Mouse (Mus musculus): ENCODE results near the gene Klhl11.
A peak's percentile ranks its signal among the peaks of the same experiment; 100 is the strongest.

Klhl11 gene

DNA sequence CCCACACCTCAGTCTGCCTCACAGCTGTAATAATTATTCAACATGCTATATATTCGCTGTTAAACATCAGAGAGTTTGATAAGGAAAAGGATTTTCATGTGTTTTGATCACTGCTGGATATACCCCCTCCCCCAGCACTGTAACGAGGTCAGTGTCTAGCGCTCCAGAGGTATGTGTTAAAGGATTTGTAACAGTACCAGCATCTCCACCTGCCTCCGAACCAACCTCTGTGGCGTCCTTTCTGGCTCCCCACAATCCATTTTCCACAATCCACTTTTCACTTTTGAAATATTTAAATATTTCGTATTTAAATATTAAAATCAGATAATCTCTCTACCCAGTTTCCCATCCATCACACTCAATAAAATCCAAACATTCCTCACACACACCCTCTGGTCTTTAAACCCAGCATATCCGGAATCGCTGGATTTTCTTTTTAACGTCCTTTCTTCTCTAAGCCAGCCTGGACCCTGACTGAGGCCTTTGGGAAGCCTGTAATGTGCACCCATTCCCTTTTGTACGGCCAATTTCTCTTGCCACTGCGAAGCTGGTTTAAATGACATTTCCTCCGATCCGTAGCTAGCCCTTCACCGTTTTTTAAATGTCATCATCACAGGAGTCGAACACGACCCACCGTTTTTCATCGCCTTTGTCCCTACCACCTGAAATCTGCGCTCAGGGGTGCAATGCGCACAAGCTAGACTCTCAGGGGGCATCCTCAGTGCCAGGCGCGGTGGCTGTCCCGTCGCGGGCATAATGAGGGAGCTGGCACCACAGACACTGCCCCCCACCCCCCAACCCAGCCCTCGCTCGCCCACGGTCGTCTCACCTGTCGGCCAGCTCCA, 967 bp downstream of the Klhl11 start:
- no peak for DNase-seq (ENCODE audit: low spot score)

DNA sequence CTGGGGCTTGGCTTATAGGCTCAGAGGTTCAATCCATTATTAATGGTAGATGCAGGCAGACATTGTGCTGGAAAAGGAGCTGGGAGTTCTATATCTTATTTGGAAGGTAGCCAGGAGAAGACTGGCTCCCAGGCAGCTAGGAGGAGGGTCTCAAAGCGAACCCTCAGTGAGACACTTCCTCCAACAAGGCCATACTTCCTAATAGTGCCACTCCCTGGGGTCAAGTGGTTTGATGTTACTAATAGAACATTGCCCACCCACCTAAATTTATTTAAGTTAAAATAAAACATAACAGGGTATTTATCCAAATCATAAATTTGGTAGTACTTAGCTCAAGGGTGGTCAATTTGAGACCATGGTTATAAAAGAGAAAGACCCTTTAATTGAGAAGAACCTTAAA, 6.7 kb downstream of the Klhl11 start:
- no peak for DNase-seq (ENCODE audit: low spot score)

DNA sequence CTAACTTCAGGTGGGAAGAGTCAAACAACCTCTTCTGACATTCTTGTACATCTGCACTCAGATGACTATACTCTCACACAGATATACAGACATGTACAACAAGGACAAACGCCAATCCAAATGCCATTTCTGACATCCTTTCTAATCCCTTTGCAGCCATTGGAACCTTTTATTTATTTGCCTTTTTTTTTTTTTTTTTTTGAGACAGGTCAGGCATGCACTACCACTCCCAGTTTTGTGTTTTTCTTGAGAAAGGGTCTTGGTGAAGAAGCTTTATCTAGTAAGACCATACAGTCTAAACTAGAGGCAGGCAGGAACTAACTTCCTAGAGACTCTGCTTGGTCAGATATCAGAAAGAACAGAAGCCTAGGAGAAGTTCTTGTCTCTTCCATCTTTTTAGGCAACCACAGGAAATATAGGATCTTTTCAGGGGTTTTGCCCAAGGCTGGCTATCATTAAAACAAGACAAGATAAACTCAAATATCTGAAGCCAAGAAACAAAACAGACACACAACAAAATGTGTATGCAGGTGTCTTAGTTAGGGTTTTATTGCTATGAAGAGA, 7.2 kb downstream of the Klhl11 start:
- no peak for DNase-seq (ENCODE audit: low spot score)

DNA sequence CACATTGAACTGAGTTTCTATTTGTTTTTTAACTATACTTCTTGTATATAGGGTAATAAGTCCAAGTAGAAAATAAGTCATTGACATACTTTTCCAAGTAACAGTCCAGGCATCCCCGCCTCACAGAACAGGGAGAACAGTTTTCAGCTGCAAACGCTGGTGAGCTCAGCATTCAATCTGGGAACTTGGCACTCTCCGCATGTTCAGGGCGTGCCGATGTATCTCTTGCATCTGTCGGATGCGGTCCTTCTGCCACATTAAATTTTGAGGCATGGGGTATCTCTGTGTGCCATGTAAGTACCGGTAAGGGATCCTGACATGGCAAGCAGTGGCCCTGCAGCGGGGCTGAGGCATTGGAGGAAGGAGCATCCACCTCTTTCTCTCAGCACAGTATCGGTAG, 9.8 kb downstream of the Klhl11 start:
- DNase-seq (ENCODE audit: low spot score) = no peak

DNA sequence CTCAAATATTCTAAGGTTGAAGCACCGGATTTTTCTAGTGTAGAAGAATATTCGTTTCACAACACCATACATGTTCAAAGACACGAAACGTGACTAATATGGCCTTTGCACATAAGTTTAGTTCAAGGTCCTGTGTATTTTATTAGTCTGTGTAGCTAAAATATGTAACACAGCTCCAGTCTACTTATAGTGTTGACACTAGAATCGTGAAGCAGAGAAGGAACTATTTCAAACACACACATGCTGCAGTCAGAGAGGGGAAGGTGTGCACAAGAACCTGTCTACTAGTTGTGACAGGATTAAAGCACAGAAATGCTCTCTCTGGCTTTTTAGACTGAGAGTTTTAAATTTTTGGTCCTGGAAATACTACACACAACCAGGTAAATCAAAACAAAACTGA, 14.8 kb downstream of the Klhl11 start:
- DNase-seq (ENCODE audit: low spot score) = no peak

DNA sequence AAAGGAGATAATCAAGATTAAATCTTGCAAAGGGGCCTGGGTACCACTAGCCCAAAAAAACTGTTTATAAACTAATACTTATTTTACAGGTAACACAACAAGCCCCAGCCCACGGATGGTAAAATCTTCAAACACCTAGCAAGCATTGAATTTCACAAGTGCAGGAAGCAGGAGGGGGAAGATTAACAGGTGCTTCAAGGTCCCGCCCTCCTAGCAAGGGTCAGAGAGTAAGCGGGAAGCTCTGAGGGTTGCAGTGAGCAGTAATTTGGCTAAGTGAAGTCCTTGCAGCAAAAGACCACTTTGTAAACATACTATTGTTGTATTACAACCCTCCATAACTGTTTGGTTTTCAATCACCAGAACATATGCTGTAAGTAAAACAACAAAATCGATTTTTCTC, 15.3 kb downstream of the Klhl11 start:
- no peak for DNase-seq (ENCODE audit: low spot score)

DNA sequence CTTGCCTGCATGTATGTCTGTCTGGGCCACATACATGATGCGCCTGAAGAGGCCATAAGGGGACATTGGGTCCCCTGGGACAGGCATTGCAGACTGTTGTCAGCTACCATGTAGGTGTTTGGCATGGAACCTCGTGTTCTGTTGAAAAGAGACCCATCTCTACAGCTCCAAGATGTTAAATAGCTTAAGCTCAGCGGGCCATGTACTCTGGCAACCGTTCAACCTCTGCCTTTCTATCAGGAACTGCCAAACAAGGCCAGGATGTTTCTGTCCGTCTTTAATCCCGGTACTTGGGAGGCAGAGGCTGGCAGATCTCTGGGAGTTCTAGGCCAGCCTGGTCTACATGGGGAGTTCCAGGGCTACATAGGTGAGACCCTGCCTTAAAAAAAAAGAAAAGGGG, 29.9 kb downstream of the Klhl11 start:
- DNase-seq (ENCODE audit: low spot score) = no peak

DNA sequence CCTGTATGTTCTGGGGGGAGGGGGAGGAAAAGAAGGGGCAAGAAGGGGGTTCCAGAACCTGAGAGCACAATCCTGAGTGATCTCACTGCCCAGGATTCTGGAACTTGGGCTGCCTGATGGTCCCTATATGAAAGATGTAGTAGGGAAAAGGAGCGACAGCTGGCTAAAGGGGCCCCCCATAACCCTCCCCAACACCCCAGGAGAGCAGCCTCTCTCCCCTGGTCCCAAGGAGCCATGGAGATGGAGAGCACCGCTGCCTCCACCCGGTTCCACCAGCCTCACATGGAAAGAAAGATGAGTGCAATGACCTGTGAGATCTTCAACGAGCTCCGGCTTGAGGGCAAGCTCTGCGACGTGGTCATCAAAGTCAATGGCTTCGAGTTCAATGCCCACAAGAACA, 30.7 kb downstream of the Klhl11 start, which contains the start of the genes Nt5c3b and Klhl10:
Nt5c3b (minus strand) TSS at position 12 of the 400 bp plus-strand sequence.
Klhl10 (plus strand) TSS at position 121 of the 400 bp plus-strand sequence.
- DNase-seq (ENCODE audit: low spot score) = no peak

DNA sequence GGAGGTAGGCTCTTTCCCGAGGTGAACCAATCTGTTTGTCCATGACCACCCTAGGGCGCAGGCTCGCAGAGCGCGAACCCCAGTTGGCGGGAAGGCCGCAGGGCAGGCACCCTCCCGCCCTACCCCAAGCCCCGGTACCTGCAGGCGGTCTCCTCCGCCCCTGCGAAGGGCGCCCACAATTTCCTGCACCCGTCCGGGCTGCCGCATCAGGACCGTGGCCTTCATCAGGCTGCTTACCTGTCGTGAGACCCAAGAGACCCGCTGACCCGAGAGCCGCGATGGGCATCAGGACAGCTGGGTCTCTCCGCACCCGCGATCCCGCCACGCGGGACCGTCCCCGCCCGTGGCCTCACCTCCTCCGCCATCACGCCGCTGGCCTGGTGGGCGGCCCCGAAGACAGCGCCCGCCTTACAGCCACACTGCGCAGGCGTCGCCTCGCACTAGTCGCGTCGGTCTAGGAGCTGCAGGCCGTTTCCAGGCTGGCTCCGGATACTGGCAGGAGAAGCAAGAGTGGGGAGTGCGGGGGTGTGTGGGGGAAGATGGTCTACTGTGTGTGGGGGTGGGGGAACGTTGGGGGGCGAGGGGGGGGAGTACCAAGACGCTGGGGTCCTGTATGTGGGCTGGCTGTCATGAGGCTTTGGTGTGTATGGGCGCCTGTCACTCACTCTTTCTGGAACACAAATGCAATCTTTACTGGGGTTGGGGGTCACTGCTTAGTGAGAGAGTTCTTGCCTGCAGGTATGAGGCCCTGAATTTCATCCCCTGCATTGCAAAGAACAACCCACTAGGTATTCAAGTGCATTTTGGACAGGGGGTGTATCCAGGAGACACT, 31.6 kb downstream of the Klhl11 start:
- peak; percentile 52 for DNase-seq (ENCODE audit: low spot score)

DNA sequence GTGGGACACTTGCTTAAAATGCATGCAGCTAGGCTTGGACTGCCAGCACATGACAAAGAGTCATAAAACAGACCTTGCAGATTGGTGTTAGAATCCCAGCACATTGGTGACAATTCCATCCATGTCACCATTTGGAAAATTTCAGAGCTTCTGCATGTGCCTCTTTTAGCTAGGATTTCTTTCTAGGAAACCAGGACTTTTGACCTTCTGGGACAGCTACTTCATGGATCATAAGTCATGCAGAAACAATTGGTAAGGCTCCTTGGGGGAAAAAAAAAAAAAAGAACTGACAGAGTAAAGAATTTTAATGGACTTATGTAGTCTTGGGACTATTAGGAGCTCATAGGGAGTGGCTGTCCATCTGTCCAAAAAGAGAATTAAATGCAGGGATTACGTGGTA, 34.6 kb downstream of the Klhl11 start:
- DNase-seq (ENCODE audit: low spot score) = no peak

DNA sequence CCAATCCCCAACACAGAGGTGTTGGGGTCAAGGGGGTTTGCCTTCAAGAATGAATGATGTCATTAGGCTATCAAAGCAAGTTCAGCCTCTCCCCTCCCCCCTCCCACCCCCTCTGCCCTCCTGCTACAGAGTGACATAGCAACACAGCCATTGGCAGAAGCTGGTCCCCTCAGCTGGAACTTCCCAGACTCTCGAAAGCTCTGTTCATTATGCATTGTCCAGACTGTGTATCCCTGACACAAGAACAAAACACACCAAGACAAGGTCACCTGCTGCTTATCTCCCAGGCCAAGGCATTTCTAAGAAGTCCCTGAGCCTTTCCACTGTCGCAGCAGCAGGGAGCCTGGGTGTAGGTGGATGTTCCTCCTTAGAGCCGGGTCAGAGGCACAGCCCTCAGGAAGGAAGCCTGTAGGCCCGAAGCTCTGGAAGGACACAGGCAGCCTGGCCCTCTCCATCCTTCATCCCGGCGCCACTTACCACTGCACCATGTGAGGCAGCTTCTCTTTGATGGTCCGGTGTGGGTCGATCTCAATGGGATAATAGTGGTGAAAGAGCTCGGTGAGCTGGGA, 36.8 kb downstream of the Klhl11 start:
- DNase-seq (ENCODE audit: low spot score) = no peak

DNA sequence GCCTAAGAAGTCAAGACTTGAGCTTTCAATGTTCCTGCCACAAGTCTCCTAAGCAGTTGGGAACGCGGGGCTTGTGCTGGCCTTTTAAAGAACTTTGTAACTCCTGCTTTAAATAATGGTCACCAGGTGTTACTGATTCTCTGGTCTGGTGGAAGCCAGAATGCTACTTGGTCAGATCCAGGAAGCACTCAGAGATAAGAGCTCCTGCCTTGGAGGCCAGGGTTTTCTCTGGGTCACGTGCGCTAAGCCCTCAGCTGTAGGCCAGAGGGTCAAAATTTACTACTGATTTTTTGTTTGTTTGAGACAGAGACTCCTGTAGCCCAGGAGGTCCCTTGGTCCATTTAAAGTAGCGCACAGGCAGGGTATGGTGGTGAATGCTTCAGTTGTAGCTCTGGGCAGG, 40.5 kb downstream of the Klhl11 start:
- no peak for DNase-seq (ENCODE audit: low spot score)

DNA sequence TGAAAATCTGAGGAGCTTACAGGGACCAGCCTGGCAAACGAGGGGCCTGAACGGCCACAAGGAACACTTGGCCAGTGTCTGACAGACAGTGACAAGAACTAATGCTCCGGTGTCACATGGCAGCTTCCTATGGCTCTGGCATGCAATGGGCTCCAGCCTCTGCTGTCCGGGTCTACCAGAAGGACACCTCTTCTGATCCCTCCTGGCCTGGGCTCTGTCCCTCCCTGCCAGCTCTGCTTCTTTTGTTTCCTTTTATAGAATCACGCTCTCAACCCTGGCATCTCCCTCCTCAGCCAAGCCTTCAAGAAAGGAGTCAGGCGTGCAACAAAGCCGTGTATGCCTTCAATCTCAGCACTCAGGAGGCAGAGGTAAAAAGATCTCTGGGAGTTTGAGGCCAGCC, 42.5 kb downstream of the Klhl11 start:
- no peak for DNase-seq (ENCODE audit: low spot score)

DNA sequence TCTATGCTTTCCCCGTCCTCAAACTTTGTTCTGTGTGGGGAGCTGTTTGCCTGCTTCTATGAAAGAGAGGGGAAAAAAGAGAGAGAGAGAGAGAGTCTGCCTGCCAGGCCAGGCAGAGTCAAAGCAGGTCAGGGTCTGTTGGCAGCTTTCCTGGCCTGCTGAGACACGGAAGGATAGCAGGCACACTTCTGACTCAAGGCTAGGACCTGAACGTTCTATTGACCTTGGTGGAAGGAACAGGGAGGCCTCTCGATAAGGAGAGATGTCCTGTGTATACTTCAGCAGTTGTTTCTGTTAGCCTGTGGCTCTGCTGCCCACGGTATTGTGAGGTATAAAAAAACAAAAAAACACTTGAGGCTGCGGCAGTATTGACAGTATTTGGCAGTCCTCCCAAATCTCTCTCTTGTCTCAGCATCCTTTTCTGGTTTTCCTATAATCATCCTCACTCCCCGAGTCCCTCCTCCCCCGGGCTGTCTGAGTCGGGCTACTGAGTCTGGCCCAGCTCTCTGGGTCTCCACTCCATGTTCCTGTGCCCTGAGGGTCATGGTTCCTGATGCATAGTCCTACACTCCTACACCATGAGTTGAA, 43.8 kb downstream of the Klhl11 start:
- DNase-seq (ENCODE audit: low spot score) = no peak

DNA sequence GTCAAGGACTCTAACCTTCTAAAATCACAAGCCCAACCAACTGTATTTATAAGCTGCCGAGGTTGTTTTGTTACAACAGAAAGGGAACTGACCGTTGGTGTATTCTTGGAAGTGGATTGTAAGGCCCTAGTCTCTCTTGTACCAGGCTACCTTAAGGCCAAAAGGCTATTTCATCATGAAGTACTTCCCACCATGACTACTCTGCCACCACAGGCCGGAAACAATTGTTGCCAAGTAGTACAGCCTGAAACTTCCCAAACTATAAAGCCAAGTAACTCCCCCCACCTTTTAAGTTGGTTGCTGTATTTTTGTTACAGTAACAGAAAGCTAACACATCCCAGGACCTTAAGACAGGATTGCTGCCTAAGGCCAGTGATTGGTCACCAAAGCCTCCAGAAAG, 45.7 kb downstream of the Klhl11 start:
- no peak for DNase-seq (ENCODE audit: low spot score)

DNA sequence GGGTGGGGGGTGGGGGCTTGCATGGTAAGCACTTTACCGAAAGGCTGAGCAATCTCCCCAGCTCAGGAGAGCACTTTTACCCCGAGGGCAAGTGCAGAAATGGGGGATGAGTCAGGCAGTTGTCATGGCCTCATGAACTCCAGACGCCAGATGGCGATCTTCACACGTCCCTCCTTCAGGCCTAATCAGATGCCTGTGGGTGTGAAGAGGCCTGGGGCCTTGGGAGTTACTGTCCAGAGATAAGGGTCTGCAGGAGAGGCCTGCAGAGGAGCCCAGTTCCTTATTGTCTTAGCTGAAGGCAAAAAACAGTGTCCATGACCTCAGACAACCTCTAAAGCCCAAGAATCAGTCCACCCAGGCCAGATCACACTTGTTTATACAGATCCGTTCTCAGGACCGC, 46.7 kb downstream of the Klhl11 start:
- peak; percentile 57 for DNase-seq (ENCODE audit: low spot score)

DNA sequence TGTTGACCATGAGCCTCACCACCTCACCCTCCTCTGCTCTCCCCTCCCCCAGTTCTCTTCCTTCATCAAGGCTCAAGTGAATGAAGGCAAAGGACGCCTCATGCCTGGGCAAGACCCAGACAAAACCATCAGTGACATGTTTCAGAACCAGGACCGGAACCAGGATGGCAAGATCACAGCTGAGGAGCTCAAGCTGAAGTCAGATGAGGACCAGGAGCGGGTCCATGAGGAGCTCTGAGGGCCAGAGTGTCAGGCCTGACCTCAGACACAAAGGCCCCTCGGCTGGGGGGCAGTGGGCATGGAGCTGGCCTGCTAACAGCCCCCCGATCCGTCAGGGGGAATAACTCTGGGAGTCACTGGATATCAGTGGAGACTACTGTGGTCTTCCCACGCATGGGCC, 48.7 kb downstream of the Klhl11 start:
- DNase-seq (ENCODE audit: low spot score) = no peak

DNA sequence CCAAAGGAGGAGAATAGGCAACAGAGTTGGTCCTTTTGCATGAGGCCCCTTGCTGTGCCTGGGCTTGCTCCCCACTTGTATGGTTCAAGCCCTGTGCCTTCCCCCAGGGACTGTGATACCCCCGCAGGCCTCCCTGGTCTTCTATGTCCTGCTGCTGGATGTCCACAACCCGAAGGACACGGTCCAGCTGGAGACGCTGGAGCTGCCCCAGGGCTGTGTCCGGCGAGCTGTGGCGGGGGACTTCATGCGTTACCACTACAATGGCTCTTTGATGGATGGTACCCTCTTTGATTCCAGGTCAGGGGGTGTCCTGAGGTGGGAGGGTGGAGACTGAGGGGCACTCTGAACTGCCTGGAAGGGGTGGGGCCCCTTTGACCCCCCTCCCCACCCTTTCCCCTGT, 51.0 kb downstream of the Klhl11 start:
- no peak for DNase-seq (ENCODE audit: low spot score)

DNA sequence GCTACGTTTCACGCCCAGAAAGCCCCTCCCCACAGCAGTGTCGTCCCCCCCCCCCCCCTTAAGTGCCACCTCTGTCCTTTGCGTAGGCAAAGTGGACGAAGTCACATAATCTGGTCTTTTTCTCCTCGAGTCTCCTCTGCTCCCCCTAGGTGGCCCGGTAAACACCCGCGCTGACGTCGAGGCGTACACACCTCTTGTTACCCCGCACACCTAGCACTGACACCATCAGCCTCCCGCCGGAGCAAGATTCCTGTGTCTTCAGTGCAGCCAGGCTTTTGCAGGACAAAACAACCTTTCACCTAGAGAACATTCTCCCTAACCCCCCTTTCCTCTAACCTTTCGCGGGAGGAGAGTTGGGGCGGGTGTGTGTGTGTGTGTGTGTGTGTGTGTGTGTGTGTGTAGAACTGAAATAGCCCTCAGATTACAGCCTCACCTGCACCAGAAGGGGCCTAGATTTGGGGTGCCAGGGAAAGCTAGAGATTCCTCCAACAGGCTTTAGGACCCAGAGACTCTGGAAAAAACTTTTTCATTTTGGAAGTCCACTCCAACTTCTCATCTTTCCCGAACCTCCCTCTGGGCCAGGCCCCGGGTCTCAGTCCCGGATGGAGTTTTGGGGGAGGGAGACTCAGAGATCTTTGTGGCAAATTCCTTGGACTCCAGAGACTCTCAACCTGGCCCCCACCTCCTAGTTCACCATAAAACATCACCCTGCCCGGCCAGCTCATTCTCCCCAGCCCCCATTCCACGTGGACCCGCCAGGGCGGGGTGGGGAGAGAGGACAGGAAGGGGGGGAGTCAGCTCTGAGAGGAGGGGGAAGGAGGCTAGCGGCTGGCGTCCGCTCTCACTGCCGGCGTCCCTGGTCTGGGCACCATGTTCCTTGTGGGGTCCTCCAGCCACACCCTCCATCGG, 57.4 kb downstream of the Klhl11 start, which contains the start of gene Fkbp10:
Fkbp10 (plus strand) TSS at position 784 of the 909 bp plus-strand sequence.
- DNase-seq (ENCODE audit: low spot score) = no peak

DNA sequence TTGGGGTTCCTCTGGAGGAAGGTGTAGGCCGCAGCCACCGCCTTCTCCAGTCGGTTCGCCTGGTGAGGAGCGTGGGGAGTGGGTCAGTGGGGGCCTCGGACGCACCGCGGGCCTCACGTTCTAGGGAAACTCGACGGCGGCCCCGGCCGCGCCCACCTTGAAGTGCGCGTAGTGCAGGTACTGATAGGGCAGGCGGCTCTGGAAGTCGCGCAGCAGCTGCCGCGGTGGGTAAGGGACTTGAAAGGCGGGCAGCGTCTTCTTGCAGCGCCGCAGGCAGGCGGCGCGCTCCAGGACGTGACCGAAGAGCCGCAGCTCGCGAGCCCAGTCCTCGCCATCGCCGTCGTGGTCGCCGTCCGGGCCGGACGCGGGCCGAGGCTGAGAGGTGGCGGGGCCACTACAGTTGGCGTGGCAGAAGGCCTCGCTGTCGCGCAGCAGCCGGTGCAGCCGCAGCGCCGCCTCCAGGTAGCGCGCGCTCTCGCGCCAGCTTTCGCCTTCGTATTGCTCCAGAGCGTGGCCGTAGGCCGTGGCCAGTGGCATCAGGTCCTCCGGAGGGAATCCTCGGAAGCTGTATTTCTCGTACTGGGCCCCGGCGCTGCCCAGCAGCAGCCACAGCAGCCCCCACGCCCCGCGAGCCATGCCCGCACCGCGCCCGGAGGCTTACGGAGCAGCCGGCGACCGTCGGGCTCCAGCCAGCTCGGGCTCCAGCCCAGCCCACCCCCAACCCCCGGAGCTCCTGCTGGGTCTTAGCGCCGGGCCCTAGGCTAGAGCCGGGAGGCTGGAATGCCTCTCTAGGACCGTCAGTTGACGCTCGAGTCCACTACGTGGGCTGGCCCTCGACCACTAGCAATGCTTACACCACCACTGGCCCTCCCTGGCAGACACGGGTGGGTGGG, 58.3 kb downstream of the Klhl11 start, which contains the start of gene P3h4:
P3h4 (minus strand) TSS at position 816 of the 893 bp plus-strand sequence.
- no peak for DNase-seq (ENCODE audit: low spot score)
